Mouse (Mus musculus) myocyte (in vitro differentiated cells): ENCODE data around the gene Ctsl.

ENCODE experiments used
- E2F4 ChIP-seq: IDR thresholded peaks from one replicate; pipeline ENCODE4 v1.6.1; 2011; ENCODE audit warnings: mild to moderate bottlenecking, control low read depth, moderate library complexity; ENCODE audit not compliant: insufficient read depth
- MAX ChIP-seq: IDR thresholded peaks from one replicate; pipeline ENCODE4 v1.6.1; 2011; ENCODE audit warnings: low read depth, mild to moderate bottlenecking, control low read depth
- MYOD1 ChIP-seq, 3 experiments: IDR thresholded peaks; one replicate each; pipeline ENCODE4 v1.6.1; 2011; ENCODE audit warnings: control low read depth in 2 of 3, low read depth in 2 of 3, mild to moderate bottlenecking in 2 of 3, moderate library complexity in 1 of 3; ENCODE audit not compliant: insufficient read length in 2 of 3, control insufficient read depth in 1 of 3
- MYOG ChIP-seq, 3 experiments: IDR thresholded peaks; one replicate each; pipeline ENCODE4 v1.6.1; 2011; ENCODE audit warnings: control low read depth in 2 of 3, low read depth in 2 of 3, mild to moderate bottlenecking in 2 of 3; ENCODE audit not compliant: insufficient read length in 2 of 3, control insufficient read depth in 1 of 3, insufficient read depth in 1 of 3
- POLR2A ChIP-seq: IDR thresholded peaks from one replicate; pipeline ENCODE4 v1.6.1; 2011; ENCODE audit warnings: low read depth, mild to moderate bottlenecking, control low read depth, moderate library complexity; ENCODE audit not compliant: insufficient read length
- POLR2AphosphoS2 ChIP-seq: IDR thresholded peaks from one replicate; pipeline ENCODE4 v1.6.1; 2011; ENCODE audit warnings: low read depth, control low read depth; ENCODE audit not compliant: insufficient read length
- REST ChIP-seq: IDR thresholded peaks from one replicate; pipeline ENCODE4 v1.6.1; 2011; ENCODE audit warnings: mild to moderate bottlenecking, control low read depth, moderate library complexity; ENCODE audit not compliant: insufficient read depth, insufficient read length
- TCF12 ChIP-seq: IDR thresholded peaks from one replicate; pipeline ENCODE4 v1.6.1; 2011; ENCODE audit warnings: mild to moderate bottlenecking, control low read depth; ENCODE audit not compliant: poor library complexity, insufficient read depth, severe bottlenecking
- TCF3 ChIP-seq: IDR thresholded peaks from one replicate; pipeline ENCODE4 v1.6.1; 2011; ENCODE audit warnings: low read depth, control low read depth; ENCODE audit not compliant: insufficient read length
- USF1 ChIP-seq: IDR thresholded peaks from one replicate; pipeline ENCODE4 v1.6.1; 2011; ENCODE audit warnings: low read depth, mild to moderate bottlenecking, control low read depth, moderate library complexity

DNA sequence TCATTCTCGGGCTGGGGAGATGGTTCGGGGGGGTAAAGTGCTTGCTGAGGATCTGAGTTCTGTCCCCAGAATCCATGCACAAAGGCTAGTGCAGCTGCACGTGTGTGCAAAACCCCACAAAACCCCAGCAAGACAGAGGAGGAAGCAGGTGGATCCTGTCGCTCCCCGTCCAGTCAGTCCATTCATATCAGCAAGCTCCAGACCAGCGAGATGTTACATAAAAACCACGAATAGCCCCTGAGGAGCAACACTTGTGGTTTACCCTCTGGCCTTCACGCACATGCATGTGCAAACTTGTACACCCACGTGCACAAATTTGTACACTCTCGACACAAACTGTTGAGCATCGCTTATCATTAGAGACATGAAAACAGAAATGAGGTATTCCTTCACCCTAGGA is 60.8 kb downstream of the Ctsl start:
- no peak for TF ChIP-seq MAX
- no peak for TF ChIP-seq POLR2A
- no peak for TF ChIP-seq E2F4
- no peak for TF ChIP-seq MYOD1 (IDR thresholded peaks at IDR 0.05; ENCODE audit: control insufficient read depth in 1 of 3, insufficient read length in 2 of 3, low read depth in 2 of 3)
- no peak for TF ChIP-seq USF1
- TF ChIP-seq MYOG (IDR thresholded peaks at IDR 0.05; ENCODE audit: control insufficient read depth in 1 of 3, insufficient read depth in 1 of 3, insufficient read length in 2 of 3, low read depth in 2 of 3): no peak
- TF ChIP-seq TCF12: no peak
- no peak for TF ChIP-seq POLR2AphosphoS2
- TF ChIP-seq REST: no peak
- no peak for TF ChIP-seq TCF3
